Mouse (Mus musculus) testis, adult 2 months (tissue): ENCODE measurements around the gene Synpr. TPM values are rescaled to one million over a fixed set of nuclear protein-coding genes. Genes with fewer than 3 reads are reported as not detected.

Experiments used
- H3K27ac ChIP-seq: fragments of 200-500 bp; 2 replicates; pipeline ENCODE4 v1.5.1; 2012; ENCODE audit warnings: low read depth, low read length; ENCODE audit not compliant: control insufficient read depth, insufficient read depth
- H3K27me3 ChIP-seq: fragments of 200-500 bp; 2 replicates; pipeline ENCODE4 v1.6.1; 2012; ENCODE audit warnings: mild to moderate bottlenecking, low read length, moderate library complexity; ENCODE audit not compliant: control insufficient read depth, insufficient read depth
- H3K36me3 ChIP-seq: fragments of 200-500 bp; 2 replicates; pipeline ENCODE4 v1.6.1; 2012; ENCODE audit warnings: mild to moderate bottlenecking, low read length; ENCODE audit not compliant: control insufficient read depth, insufficient read depth
- H3K4me1 ChIP-seq: fragments of 200-500 bp; 2 replicates; pipeline ENCODE4 v1.6.1; 2012; ENCODE audit warnings: low read length; ENCODE audit not compliant: control insufficient read depth, insufficient read depth
- H3K4me3 ChIP-seq: fragments of 200-500 bp; 2 replicates; pipeline ENCODE4 v1.5.1; 2012; ENCODE audit warnings: low read depth, mild to moderate bottlenecking, low read length, moderate library complexity, mixed read lengths; ENCODE audit not compliant: control insufficient read depth
- CTCF ChIP-seq: fragments of 200-500 bp; IDR thresholded peaks from 2 replicates; pipeline ENCODE4 v1.5.1; 2012; ENCODE audit warnings: low read depth, mild to moderate bottlenecking, inconsistent platforms, low read length, moderate library complexity; ENCODE audit not compliant: control insufficient read depth, insufficient read depth, insufficient replicate concordance
- POLR2A ChIP-seq: fragments of 200-500 bp; IDR thresholded peaks from 2 replicates; pipeline ENCODE4 v1.6.1; 2012; ENCODE audit warnings: low read depth, mild to moderate bottlenecking, inconsistent platforms, low read length, moderate library complexity; ENCODE audit not compliant: control insufficient read depth
- polyA plus RNA-seq: library from polyadenylated mRNA; depleted of rRNA; stranded (reverse); fragments of >200 nt; gene quantifications from 2 replicates; pipeline ENCODE4 v1.2.3, GENCODE M21; 2012

Gene Synpr
- polyA plus RNA-seq, 1 experiment, result not detected

- H3K4me1 ChIP-seq, result no peaks in the 10 kb centered on the region
- no peak for TF ChIP-seq CTCF
- TF ChIP-seq POLR2A, result no peak
- no peaks in the 10 kb centered on the region for H3K27me3 ChIP-seq
- H3K27ac ChIP-seq, result no peak overlapping the region
- no peak overlapping the region for H3K4me3 ChIP-seq
- H3K36me3 ChIP-seq, result no peaks in the 10 kb centered on the region
These were observed 127.1 kb downstream of the Synpr start for GRCm38 (mm10) chr14:13411636-13412035.

GRCm38 (mm10) chr14:13440723-13441122 lies 156.1 kb downstream of the Synpr start:
- Histone ChIP-seq H3K36me3 (no peaks in the 10 kb centered on the region), H3K27me3 (no peaks in the 10 kb centered on the region), H3K27ac (no peak overlapping the region), H3K4me3 (no peak overlapping the region), H3K4me1 (no peaks in the 10 kb centered on the region)
- TF ChIP-seq POLR2A, result no peak
- no peak for TF ChIP-seq CTCF

- TF ChIP-seq POLR2A, result no peak
- TF ChIP-seq CTCF, result no peak
- H3K27ac ChIP-seq, result no peak overlapping the region
- H3K36me3 ChIP-seq, result no peaks in the 10 kb centered on the region
- no peaks in the 10 kb centered on the region for H3K27me3 ChIP-seq
- H3K4me3 ChIP-seq, result no peak overlapping the region
- no peaks in the 10 kb centered on the region for H3K4me1 ChIP-seq
These were observed 160.3 kb downstream of the Synpr start for GRCm38 (mm10) chr14:13444908-13445307.

- Histone ChIP-seq H3K4me3 (no peak overlapping the region), H3K4me1 (no peaks in the 10 kb centered on the region), H3K27ac (no peak overlapping the region), H3K36me3 (no peaks in the 10 kb centered on the region), H3K27me3 (no peaks in the 10 kb centered on the region)
- TF ChIP-seq POLR2A, result no peak
- no peak for TF ChIP-seq CTCF
These were observed 169.1 kb downstream of the Synpr start for GRCm38 (mm10) chr14:13453461-13454204.

- no peak overlapping the region for H3K27ac ChIP-seq
- H3K36me3 ChIP-seq, result no peaks in the 10 kb centered on the region
- no peaks in the 10 kb centered on the region for H3K4me1 ChIP-seq
- no peak overlapping the region for H3K4me3 ChIP-seq
- no peaks in the 10 kb centered on the region for H3K27me3 ChIP-seq
- TF ChIP-seq POLR2A (no peak), CTCF (no peak)
These were observed 170.4 kb downstream of the Synpr start for GRCm38 (mm10) chr14:13454991-13455390.

- H3K4me1 ChIP-seq, result no peaks in the 10 kb centered on the region
- H3K27ac ChIP-seq, result no peak overlapping the region
- H3K4me3 ChIP-seq, result no peak overlapping the region
- TF ChIP-seq CTCF (no peak), POLR2A (no peak)
- H3K36me3 ChIP-seq, result no peaks in the 10 kb centered on the region
- H3K27me3 ChIP-seq, result no peaks in the 10 kb centered on the region
These were observed 174.8 kb downstream of the Synpr start for GRCm38 (mm10) chr14:13459333-13459732.

GRCm38 (mm10) chr14:13469211-13469610 lies 184.6 kb downstream of the Synpr start:
- Histone ChIP-seq H3K4me3 (no peak overlapping the region), H3K4me1 (no peaks in the 10 kb centered on the region), H3K27me3 (no peaks in the 10 kb centered on the region), H3K36me3 (no peaks in the 10 kb centered on the region), H3K27ac (no peak overlapping the region)
- no peak for TF ChIP-seq POLR2A
- no peak for TF ChIP-seq CTCF
